Mouse (Mus musculus) thymus, adult 2 months (tissue): ENCODE data around the gene Ncoa6.

ENCODE experiments used
- CTCF ChIP-seq: fragments of 200-500 bp; IDR thresholded peaks from 2 replicates; pipeline ENCODE4 v1.5.1; 2012; ENCODE audit warnings: mild to moderate bottlenecking, control low read depth, low read length, moderate library complexity, borderline replicate concordance; ENCODE audit not compliant: control insufficient read depth, poor library complexity, insufficient read depth; ENCODE audit errors: extremely low read depth
- POLR2A ChIP-seq: fragments of 200-500 bp; IDR thresholded peaks from 2 replicates; pipeline ENCODE4 v1.6.1; 2012; ENCODE audit warnings: mild to moderate bottlenecking, low read length, control low read depth, moderate library complexity; ENCODE audit not compliant: control insufficient read depth, poor library complexity, insufficient read depth; ENCODE audit errors: extremely low read depth

GRCm38 (mm10) chr2:155420911-155421310 lies 52.8 kb downstream of the Ncoa6 start:
- TF ChIP-seq CTCF, result no peak
- no peak for TF ChIP-seq POLR2A
